Mouse (Mus musculus) heart, adult 11 months (tissue): ENCODE measurements around the gene Neurod1.

Experiments
- DNase-seq: peaks from one replicate; pipeline ENCODE4 v3.0.0; 2022

Neurod1 gene

DNA sequence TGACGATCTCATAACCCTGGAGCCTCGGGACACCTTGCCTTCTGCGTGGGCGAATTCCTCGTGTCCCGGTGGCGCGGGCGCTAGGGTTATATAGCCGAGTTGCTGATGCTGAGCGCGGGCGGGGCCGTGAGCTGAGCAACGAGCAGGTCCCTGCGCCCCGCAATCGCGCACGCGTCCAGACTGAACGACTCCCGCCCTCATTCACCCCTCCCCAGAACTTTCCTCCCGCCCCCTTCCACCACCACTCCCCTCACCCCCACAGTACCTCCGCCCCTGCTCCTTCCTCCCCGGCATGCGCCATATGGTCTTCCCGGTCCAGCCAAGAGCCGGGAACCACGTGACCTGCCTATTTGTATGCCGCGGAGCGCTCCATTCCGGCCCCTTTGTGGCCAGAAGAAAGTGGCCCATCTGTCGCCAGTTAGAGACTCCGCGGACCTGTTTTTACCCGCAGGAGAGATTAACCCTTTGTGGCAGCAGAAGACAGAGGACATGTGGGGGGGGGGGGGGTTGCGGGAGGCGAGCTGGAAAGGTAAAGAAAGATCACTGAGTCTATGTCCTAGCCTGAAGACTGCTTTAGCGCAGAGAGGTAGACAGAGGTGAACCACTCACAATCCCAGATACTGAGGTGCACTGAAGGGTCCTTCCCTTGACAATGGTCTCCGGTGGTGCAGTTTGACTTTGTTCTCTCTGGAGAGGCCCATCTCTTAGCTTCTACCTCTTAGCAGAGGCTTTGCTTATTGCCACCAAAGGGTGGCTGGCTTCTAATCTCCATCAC lies at the start of gene Neurod1, which contains the start of gene Cerkl:
Neurod1 (minus strand) TSS at position 177 of the 775 bp plus-strand sequence.
Cerkl (minus strand) TSS at position 211 of the 775 bp plus-strand sequence.
- no peak for DNase-seq

DNA sequence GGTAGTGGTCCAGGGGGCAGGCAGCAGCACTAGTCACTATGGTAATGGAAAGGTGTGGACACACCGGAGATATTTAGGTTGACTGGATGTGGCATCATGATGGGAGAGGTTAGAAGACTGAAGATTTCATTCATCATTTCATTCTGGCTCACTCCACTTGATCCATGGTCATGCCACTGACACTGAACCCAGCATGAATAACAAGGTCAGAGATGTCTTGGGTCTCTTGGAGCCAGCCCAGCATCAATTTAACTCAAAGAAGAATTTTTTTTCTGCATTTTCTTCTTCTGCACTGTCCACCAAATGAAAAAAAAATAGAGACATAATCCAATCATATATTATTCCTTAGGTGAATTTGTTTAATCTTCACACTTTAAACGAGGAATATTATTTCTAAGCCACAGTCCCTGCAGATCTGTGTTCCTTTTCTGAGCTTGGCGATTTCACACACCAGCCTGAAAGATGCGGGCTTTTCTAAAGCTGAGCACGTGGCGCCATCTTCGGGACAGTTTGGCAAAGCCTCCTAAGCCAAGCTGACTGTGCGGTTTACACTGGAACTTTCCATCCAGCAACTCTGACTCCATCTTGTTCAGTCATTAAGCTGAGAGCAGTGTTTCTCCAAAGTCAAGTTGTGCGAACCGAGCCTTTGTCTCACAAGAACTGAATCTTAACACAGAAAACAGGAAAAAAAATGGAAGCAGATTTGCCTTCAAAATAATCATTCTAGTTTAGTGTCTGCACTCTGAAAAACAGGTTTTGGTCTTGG lies 42.6 kb upstream of the Neurod1 start:
- peak; percentile 85 for DNase-seq

DNA sequence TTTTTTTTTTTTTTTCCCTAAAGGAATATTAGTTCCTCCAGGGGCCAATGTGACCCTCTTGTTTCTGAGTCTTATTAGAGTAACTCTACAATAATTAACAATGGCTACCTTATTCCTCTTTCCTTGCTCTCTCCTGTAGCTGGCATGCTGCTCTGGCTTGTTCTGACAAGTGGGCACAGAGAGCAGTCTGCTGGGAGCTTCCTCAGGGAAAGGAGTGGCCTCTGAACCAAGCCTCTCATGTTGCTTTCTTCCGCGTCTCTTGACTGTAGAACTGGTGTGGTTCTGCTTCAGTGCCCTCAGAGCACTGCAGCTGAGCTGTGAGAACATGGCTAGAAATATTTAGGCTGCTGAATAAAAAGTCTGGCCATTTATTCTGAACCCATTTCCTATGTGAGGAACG lies 28.6 kb upstream of the Neurod1 start:
- DNase-seq, result no peak

DNA sequence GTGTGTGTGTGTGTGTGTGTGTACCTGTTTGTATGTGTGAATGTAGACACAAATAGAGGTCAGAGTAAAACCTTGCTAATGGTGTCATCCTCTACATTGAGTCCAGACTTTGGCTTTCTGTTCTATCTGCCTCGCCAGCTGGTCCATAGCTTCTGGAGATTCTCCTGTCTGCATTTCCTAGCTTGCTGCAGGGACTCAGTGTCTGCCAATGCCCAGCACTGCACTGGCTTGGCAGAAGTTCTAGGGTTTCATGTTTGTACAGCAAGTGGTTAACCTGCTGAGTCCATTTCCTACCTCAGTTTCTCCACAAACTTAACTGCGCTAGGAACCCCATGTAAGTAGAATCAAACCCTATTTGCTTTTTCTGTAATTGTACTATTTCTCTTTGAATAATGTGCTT lies 26.0 kb upstream of the Neurod1 start:
- no peak for DNase-seq

DNA sequence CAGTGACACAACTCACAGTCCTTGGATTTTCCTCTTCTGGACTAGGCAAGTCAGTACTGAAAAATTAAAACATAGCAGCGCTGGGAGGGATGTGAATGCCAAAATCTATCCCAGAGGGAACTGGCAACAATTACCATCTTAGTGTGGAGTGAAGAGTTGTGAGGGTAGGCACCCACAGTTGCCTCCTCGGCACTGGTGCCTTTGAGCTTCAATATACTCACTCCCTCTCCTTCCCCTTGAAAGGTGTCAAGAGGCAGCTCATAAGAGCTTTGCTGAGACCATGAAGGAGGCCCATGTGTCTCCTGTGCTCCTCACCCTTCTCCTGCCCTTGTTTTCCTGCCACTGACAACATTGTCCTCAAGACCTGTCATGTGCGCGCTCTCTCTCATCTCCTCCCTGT lies 5.9 kb upstream of the Neurod1 start:
- DNase-seq, result no peak

DNA sequence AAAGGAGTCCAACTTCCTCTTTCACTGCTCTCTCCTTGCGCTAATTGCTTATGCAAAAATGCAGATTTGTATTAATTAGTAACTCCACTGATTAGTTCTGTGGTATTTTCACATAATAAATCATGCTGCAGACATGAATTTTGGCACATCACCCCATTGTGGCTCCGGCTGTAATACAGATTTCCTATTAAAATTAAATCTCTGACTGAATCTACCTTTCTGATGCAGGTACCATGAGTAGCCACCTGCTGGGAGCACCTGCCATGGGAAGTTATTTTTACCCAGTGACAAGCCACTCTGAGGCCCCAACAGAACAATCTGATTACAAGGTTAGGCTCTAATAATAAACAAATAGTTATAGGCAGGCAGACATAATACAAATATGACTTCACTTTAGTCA lies 5.3 kb upstream of the Neurod1 start:
- no peak for DNase-seq

DNA sequence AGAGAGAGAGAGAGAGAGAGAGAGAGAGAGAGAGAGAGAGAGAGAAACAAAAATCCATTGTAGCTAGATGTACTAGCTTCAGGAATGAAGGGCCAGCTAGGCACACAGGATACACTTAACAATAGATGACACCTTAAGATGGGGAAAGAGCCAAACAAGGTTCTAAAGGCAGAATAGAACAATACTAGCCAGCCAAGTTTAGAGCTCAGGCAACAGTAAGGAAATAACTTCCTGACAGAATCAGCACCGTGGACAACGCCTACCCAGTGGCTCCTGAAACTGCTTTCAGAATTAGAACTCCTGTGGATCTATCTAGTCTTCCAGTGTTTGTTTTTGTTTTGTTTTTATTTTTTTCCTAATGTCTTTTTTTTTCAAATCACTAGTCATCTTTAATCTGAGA lies 4.0 kb upstream of the Neurod1 start:
- no peak for DNase-seq

DNA sequence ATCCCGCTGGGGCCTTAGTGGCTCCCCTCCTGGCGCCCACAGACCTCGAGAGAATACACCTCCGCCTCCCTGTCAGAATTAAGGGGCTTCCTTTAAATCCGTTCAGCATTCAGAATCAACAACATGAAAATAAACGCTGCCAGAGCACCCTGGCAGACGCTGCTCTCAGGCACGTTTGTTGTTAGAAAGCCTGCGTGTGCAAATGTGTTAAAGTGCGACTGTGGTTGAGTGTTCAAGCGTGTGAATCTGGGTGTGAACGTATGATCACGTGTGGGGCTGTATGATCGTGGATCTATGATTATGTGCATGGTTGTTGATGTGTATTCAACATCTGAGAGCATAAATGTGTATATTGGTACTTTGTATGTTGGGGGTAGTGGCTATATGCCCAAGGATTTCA lies 3.6 kb upstream of the Neurod1 start:
- DNase-seq, result no peak

DNA sequence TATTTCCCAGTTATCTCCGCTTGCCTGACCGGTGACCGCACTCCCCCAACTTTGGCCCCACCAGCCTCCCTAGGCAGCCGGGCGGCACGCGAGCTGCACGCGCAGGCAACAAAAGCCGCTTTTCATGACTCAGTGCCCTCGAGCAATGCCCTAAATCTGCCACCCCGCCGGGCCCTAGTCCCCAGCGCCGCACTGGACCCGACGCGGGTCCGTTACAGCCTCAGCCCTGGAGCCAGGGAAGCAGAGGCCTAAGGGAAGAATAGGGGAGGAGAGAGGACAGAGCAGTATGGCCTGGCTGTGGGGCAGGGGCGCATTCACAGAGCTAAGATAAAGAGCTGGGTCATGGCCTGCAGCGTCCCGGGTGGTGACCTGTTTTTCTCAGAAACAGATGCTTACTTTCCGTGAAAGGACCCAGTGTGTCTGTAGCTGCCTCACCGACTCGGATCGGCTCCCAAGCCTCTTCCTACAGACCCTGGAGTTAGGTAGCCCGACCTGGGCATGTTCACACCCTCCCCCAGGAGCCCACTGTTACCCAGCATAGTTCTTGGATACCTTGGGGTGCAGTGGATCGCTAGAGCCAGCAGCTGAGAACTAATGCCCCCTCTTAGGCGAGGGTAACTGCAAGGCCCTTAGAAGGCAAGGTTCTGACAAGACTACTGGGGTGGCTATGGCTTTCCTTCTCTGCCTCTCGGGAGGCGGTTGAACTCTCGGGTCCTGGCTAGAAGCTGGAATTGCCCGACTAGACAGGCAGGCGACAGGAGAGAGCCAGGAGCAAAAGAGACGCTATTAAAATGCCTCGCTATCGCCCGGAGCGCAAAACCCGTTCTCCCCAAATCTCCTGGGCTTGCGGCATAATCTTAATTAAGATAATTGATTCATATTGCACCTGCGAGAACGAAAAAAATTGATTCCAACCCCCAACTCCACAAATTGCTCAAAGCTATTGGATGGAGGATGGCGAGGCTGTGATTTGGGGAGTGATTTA lies 2.8 kb upstream of the Neurod1 start:
- no peak for DNase-seq

DNA sequence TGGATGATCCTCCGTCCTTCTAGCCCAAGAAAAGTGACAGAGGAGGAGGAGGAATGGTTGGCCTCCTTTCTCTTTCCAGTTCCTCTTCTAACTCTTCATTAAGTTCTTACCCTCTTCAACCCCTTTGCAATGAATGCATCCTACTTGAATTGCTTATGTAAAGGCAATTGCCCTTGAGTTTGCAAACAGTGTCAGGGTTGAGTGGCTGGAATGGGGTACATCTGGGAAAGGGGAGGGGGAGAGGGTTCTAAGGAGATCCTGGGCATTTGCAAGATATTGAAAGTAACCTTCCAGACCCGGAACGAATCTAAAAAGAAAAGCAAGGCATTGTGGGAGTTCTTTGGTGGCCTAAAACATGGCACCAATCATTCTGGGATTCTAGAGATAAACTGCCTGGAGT lies 1.4 kb upstream of the Neurod1 start:
- no peak for DNase-seq

DNA sequence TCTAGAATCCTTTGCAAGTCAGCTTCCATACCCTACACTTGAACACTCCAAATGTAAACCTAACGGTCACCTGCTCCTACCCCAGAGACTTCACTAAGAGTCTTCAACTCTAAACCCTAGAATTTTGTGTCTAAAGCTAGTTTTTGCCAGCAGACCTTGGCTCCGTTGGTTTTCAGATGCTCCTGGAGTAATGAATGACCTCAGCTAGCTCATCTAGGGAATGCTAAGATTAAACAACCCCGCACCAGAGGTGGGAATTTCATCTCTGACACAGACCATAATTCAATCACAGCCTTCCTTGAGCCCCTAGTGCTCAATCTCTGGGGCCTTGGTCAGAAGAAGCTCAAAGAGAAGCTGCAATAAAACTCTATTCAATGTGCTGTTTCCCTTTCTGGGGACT lies 883 bp upstream of the Neurod1 start:
- DNase-seq, result no peak

DNA sequence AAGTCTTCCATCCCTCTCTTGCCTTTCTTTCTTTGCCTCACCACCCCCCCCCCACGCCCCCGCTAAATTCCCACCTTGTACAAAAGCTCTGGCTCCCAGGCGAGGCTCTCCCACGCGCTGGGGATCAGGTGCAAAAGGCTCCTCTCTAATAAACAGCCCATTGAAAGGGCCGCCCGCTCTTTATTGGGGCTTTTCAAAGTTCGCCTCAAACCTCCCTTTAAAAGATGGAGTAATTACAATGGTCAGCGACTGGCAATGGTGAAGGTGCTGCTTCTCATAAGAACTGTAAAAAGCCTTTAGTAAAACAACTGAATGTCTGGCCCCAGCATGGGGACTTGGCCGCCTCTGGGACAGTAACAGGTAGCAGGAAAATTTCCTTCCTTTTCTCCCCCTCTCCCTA lies 905 bp downstream of the Neurod1 start:
- DNase-seq, result no peak

DNA sequence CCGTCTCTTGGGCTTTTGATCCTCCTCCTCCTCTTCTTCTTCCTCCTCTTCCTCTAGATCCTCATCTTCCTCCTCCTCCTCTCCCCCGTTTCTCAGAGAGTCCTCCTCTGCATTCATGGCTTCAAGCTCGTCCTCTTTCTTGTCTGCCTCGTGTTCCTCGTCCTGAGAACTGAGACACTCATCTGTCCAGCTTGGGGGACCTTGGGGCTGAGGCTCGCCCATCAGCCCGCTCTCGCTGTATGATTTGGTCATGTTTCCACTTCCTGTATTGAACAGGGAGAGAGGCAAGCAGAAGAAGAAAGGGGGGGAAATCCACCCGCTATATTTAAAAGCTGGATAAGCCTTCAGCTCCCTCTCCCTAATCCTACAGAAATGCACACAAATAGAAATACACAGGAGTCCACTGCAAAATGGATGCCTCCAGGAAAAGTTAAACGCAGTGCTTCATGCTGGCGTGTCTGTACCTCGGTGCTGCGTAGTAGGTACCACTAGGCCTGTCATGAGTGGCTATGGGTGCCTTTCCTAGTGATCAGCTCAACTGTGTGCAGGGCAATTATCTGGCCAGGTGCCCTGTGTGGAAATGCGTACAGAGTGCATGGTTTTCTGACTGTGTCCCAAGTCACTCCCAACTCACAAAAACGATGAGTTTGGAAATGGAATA lies 1.6 kb downstream of the Neurod1 start:
- no peak for DNase-seq

DNA sequence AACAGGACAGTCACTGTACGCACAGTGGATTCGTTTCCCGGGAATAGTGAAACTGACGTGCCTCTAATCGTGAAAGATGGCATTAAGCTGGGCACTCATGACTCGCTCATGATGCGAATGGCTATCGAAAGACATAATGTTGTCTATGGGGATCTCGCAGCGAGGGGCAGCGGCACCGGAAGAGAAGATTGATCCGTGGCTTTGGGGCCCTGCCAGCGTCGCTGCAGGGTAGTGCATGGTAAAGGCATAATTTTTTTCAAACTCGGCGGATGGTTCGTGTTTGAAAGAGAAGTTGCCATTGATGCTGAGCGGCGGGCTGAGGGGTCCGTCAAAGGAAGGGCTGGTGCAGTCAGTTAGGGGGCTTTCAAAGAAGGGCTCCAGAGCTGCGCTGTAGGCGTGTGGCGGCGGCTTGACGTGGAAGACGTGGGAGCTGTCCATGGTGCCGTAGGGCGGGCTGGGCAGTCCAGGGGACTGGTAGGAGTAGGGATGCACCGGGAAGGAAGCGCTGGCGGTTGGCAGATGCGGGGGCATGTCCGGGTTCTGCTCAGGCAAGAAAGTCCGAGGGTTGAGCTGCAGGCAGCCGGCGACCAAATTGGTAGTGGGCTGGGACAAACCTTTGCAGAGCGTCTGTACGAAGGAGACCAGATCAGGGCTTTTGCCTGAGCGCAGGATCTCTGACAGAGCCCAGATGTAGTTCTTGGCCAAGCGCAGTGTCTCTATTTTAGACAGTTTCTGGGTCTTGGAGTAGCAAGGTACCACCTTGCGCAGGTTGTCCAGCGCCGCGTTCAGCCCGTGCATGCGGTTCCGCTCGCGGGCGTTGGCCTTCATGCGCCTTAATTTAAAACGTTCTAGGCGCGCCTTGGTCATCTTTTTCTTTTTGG lies 2.4 kb downstream of the Neurod1 start:
- DNase-seq, result no peak

DNA sequence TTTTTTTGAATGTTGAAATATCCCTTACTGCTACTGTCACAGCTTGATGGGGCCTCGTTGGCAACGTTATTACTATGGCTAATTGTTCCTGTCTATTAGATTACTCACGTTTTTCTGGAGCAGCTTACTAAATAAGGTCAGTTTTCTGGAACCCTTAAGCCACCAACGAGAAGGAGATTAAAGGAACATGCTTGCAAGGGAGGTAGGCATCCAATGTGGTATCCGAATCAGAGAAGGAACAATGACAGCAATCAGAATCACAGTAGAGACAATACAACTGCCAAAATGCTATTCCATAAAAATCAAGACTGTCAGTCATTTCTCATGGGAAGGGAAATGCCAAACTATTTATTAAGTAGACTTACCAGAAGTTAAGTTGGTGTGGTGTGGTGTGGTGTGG lies 5.1 kb downstream of the Neurod1 start:
- no peak for DNase-seq

DNA sequence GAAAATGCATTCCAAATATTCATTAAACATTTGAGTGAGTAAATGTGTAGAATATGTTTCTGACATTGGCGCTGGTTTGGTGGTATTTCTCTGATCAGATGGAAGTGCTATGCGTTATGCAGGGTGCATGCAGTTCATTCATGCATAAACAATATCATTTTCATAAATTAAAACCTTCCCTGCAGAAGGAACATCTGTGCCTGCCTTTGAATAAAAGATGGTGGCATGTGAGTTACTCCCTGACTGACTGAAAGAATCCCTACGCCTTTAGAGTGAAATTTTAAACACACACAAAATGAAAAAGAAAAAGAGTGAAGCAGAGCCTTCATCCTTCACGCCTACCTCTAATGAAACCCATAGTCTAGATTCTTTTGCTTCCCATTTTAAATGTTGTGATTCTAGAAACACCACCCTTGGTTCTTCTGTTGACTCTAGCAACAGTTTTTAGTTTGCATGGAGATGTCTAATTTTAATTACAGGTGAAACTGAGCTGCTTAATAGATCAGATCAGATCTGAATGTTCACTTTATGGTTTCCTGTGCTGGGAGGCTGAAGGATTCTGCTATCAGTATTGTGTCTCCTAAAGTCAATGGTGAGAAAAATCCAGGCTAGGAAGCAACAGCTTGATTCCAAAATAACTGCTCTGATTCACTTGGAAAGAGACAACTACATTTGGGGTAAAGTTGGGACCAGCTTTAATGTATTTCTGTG lies 5.7 kb downstream of the Neurod1 start:
- DNase-seq, result no peak

DNA sequence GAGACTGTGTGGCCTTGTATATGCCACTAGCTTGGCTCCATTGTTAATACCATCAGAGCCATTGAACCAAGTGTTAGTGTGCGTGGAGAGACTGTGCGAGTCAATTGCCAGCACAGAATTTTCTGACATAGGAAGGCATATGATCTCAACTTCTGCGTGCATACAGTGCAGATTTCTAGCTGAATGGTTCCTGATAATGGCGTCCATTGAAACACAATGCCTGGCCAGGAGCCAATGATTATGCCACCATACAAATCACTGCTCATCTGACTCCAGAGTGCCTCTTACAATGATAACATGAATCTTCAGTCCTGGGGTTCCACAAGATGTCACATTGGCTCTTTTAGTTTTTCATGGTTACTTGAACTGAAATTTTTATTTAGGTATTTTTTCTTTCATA lies 7.2 kb downstream of the Neurod1 start:
- DNase-seq, result no peak

DNA sequence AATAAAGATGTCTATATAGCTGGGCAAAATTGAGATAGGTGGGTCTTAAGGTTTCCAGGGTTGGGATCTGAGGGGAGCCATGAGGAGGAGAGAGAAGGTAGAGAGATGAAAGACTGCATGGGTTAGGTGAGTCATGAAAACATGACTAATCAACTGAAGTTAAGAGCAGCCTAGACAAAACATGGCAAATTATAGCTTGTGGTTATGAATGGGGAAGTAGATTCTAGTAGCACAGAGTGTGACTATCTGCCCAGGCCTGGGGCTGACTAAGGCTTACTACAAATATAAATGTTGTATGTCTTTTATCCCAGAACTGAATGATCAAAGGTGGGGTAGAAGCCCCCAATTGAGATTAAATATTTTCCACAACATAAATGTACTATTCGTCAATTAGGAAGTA lies 9.4 kb downstream of the Neurod1 start:
- no peak for DNase-seq

DNA sequence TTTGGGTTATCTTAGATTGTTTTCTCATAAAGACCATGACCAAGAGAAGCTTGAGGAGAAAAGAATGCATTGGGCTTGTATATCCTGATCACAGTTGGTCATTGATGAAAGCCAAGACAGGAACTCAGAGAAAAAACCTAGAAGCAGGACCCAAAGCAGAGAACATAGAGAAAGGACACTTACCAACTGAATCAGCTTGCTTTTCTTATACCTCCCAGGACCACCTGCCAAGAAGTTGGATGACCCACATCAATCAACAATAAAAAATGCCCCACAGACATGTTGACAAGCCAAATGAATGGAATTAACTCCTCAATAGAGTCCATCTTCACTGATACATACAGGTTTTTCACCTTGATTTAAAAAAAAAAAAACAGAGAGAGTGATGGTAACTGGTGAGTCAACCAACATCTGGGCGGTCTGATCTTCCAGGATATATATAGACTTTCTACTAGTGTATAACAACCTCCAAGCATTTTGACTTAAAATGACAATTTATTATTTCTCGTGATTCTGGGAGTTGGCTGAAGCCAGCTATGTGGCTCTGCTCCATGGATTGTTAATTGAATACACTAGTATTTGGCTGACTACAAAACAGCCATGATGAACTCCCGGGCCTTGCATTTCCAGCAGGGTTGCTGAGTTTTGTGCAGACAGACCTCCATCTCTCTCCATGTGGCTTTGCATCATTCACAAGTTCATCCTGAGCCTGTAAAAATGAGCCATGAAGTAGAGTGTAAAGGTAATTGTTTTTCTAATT lies 12.5 kb downstream of the Neurod1 start:
- no peak for DNase-seq

DNA sequence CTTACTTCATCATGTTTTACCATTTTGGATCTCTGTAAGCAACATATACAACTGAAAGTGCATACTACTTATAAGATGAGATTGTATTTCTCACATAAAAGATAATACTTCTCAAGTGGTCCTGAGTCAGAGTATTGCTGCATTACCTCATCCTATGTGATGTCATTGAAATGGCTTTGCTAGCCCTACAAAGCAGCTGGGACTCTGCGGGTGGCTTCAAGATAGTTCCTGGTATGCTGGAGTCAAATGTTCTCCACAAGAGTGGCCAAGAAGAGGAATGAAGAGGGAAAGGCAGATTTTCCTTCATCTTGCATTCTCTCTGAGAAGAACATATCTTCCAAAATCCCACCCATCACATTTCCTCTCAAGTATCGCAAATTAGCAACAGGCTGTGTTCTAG lies 13.2 kb downstream of the Neurod1 start:
- DNase-seq, result no peak
